Mouse (Mus musculus) intestine, postnatal 0 days (tissue): ENCODE results near the gene Fam213a. TPM values are rescaled to one million over a fixed set of nuclear protein-coding genes. Genes with fewer than 3 reads are reported as not detected.

Experiments
- ATAC-seq: fragments of 200-750 bp; cut with Nextera tagmentation; 2 replicates; pipeline ENCODE4 v1.8.0; 2017; ENCODE audit warnings: mild to moderate bottlenecking, moderate TSS enrichment, moderate library complexity
- H3K27ac ChIP-seq: fragments of 300-500 bp; sonication (generic); 2 replicates; pipeline ENCODE4 v1.5.1; 2014; ENCODE audit warnings: mild to moderate bottlenecking, low read depth, low read length, moderate library complexity
- H3K27me3 ChIP-seq: fragments of 300-500 bp; sonication (generic); replicated peaks from 2 replicates; pipeline ENCODE4 v1.6.1; 2014; ENCODE audit warnings: low read length, mixed read lengths; ENCODE audit not compliant: control insufficient read depth, insufficient read depth
- H3K36me3 ChIP-seq: fragments of 300-500 bp; sonication (generic); 2 replicates; pipeline ENCODE4 v1.6.1; 2014; ENCODE audit warnings: mild to moderate bottlenecking, moderate library complexity; ENCODE audit not compliant: control insufficient read depth, insufficient read depth
- H3K4me1 ChIP-seq: fragments of 300-500 bp; sonication (generic); replicated peaks from 2 replicates; pipeline ENCODE4 v1.6.1; 2014; ENCODE audit warnings: antibody characterized with exemption, low read length, mixed read lengths; ENCODE audit not compliant: control insufficient read depth, insufficient read depth
- H3K4me2 ChIP-seq: fragments of 300-500 bp; sonication (generic); replicated peaks from 2 replicates; pipeline ENCODE4 v1.6.1; 2014; ENCODE audit warnings: low read depth, mild to moderate bottlenecking, moderate library complexity
- H3K4me3 ChIP-seq: fragments of 300-500 bp; sonication (generic); 2 replicates; pipeline ENCODE4 v1.5.1; 2014; ENCODE audit warnings: low read depth, low read length
- H3K9ac ChIP-seq: fragments of 300-500 bp; sonication (generic); 2 replicates; pipeline ENCODE4 v1.6.1; 2014; ENCODE audit warnings: mild to moderate bottlenecking, low read depth, low read length
- H3K9me3 ChIP-seq: fragments of 300-500 bp; sonication (generic); 2 replicates; pipeline ENCODE4 v1.6.1; 2016; ENCODE audit warnings: mixed run types; ENCODE audit not compliant: control insufficient read depth
- CTCF ChIP-seq: sonication (generic); IDR thresholded peaks from 2 replicates; pipeline ENCODE4 v1.5.1; 2016; ENCODE audit warnings: low read depth, mild to moderate bottlenecking, control low read depth, antibody characterized with exemption, moderate library complexity
- WGBS: fragments of 180-500 bp; shearing (Covaris S2); extraction: QIAGEN DNeasy Blood & Tissue Kit; methylation state at CpG from one replicate; pipeline ENCODE4 v1.1.7; 2014; 5-methylcytosine and 5-hydroxymethylcytosine counted together
- polyA plus RNA-seq: library from polyadenylated mRNA; unstranded; fragments of >200 nt; fragmentation: Nextera tagmentation; extraction: Ambion mirVana; gene quantifications from 2 replicates; pipeline ENCODE4 v1.2.1, GENCODE M21; 2015

Fam213a gene
- polyA plus RNA-seq, 1 experiment from 2014 or later, result 86.9 TPM

GRCm38 (mm10) chr14:41033135-41034110, 19.8 kb upstream of the Fam213a start:
- Histone ChIP-seq H3K27ac (no peak overlapping the region), H3K9me3 (no peaks in the 10 kb centered on the region), H3K4me3 (no peak overlapping the region), H3K4me2 (peak overlapping the region; percentile 48), H3K9ac (no peak overlapping the region), H3K4me1 (no peaks in the 10 kb centered on the region), H3K27me3 (no peaks in the 10 kb centered on the region), H3K36me3 (no peaks in the 10 kb centered on the region)
- 42% methylated on average over 13 of the region's 13 CpGs for WGBS
- peak; percentile 90 for TF ChIP-seq CTCF
- ATAC-seq, result 0 out of 2 replicates have a peak, but pooled peaks have one; percentile 21

GRCm38 (mm10) chr14:41030989-41031513, 17.5 kb upstream of the Fam213a start:
- Histone ChIP-seq H3K27me3 (no peaks in the 10 kb centered on the region), H3K9ac (no peak overlapping the region), H3K27ac (no peak overlapping the region), H3K4me2 (no peak overlapping the region), H3K4me1 (peaks cover under 1% of the 10 kb centered on the region; the same call in 1 of the 2 replicates), H3K36me3 (no peaks in the 10 kb centered on the region), H3K4me3 (no peak overlapping the region), H3K9me3 (no peaks in the 10 kb centered on the region)
- no peak for ATAC-seq
- no peak for TF ChIP-seq CTCF
- WGBS, result 89% methylated on average over 6 of the region's 6 CpGs

GRCm38 (mm10) chr14:41029303-41029702, 15.7 kb upstream of the Fam213a start:
- Histone ChIP-seq H3K27ac (peak overlapping the region; percentile 15; the same call in 1 of the 2 replicates), H3K4me3 (no peak overlapping the region), H3K4me1 (peaks cover 4% of the 10 kb centered on the region; the same call in 1 of the 2 replicates), H3K9me3 (no peaks in the 10 kb centered on the region), H3K4me2 (no peak overlapping the region), H3K27me3 (no peaks in the 10 kb centered on the region), H3K9ac (no peak overlapping the region), H3K36me3 (no peaks in the 10 kb centered on the region)
- TF ChIP-seq CTCF, result no peak
- WGBS, result 49% methylated on average over 4 of the region's 4 CpGs
- ATAC-seq, result peak; percentile 80

- H3K36me3 ChIP-seq, result no peaks in the 10 kb centered on the region
- H3K4me1 ChIP-seq, result peaks cover 4% of the 10 kb centered on the region; the same call in 1 of the 2 replicates
Measured at GRCm38 (mm10) chr14:41025594-41026284, 12.2 kb upstream of the Fam213a start.

GRCm38 (mm10) chr14:41025087-41025486, 11.5 kb upstream of the Fam213a start:
- WGBS, result 72% methylated on average over 2 of the region's 2 CpGs
- no peak for TF ChIP-seq CTCF
- no peak for ATAC-seq
- Histone ChIP-seq H3K9ac (no peak overlapping the region), H3K27ac (no peak overlapping the region; the same call in 1 of the 2 replicates), H3K27me3 (no peaks in the 10 kb centered on the region), H3K4me2 (no peak overlapping the region), H3K4me1 (peaks cover 4% of the 10 kb centered on the region; the same call in 1 of the 2 replicates), H3K4me3 (no peak overlapping the region), H3K36me3 (no peaks in the 10 kb centered on the region), H3K9me3 (no peaks in the 10 kb centered on the region)

More at GRCm38 (mm10) chr14:41025594-41026284, 12.2 kb upstream of the Fam213a start:
- Histone ChIP-seq H3K27me3 (no peaks in the 10 kb centered on the region), H3K4me3 (no peak overlapping the region), H3K4me2 (peak overlapping the region; percentile 35), H3K27ac (peak overlapping the region; percentile 73), H3K9me3 (no peaks in the 10 kb centered on the region), H3K9ac (no peak overlapping the region)
- 29% methylated on average over 7 of the region's 7 CpGs for WGBS
- no peak for TF ChIP-seq CTCF
- peak; percentile 65 for ATAC-seq

GRCm38 (mm10) chr14:41021246-41021645, 7.7 kb upstream of the Fam213a start:
- Histone ChIP-seq H3K9ac (no peak overlapping the region), H3K27me3 (no peaks in the 10 kb centered on the region), H3K9me3 (no peaks in the 10 kb centered on the region), H3K4me3 (no peak overlapping the region), H3K4me1 (peaks cover 4% of the 10 kb centered on the region; the same call in 1 of the 2 replicates), H3K36me3 (no peaks in the 10 kb centered on the region), H3K27ac (no peak overlapping the region), H3K4me2 (no peak overlapping the region)
- TF ChIP-seq CTCF, result no peak
- WGBS, result 97% methylated on average over 3 of the region's 3 CpGs
- ATAC-seq, result no peak
